Mouse (Mus musculus) C2C12 (cell line): ENCODE data around the gene Thada. TPM values are rescaled to one million over a fixed set of nuclear protein-coding genes. Genes with fewer than 3 reads are reported as not detected.
"Not testable (repeated sequence)": the region's sequence is repeated elsewhere in the genome, so short reads cannot be mapped to it uniquely, and the experiment has no call there.

ENCODE experiments used
- H3K27me3 ChIP-seq: one replicate; pipeline ENCODE4 v1.6.1; 2011; ENCODE audit not compliant: control insufficient read depth, insufficient read depth, insufficient read length
- H3K36me3 ChIP-seq: one replicate; pipeline ENCODE4 v1.6.1; 2011; ENCODE audit not compliant: control insufficient read depth, insufficient read depth
- H3K4me3 ChIP-seq: one replicate; pipeline ENCODE4 v1.5.1; 2011; ENCODE audit warnings: mild to moderate bottlenecking, control low read depth; ENCODE audit not compliant: poor library complexity, insufficient read depth, severe bottlenecking
- H3K79me2 ChIP-seq: one replicate; pipeline ENCODE4 v1.6.1; 2011; ENCODE audit not compliant: control insufficient read depth, insufficient read depth
- H3K79me3 ChIP-seq: one replicate; pipeline ENCODE4 v1.6.1; 2011; ENCODE audit warnings: low read depth, control low read depth
- H3ac ChIP-seq: one replicate; pipeline ENCODE3; 2011; ENCODE audit warnings: low read depth; ENCODE audit not compliant: control insufficient read depth, insufficient read length
- CEBPB ChIP-seq: IDR thresholded peaks from one replicate; pipeline ENCODE4 v1.6.1; 2011; ENCODE audit warnings: low read depth, mild to moderate bottlenecking, control low read depth, moderate library complexity
- CTCF ChIP-seq: IDR thresholded peaks from one replicate; pipeline ENCODE4 v1.5.1; 2011; ENCODE audit not compliant: control insufficient read depth, insufficient read depth, insufficient read length
- FOSL1 ChIP-seq: IDR thresholded peaks from one replicate; pipeline ENCODE4 v1.8.0; 2011; ENCODE audit warnings: mild to moderate bottlenecking, low read length; ENCODE audit not compliant: poor library complexity, insufficient read depth, severe bottlenecking
- MAX ChIP-seq: IDR thresholded peaks from one replicate; pipeline ENCODE4 v1.6.1; 2011; ENCODE audit warnings: mild to moderate bottlenecking, control low read depth
- MYOD1 ChIP-seq: IDR thresholded peaks from one replicate; pipeline ENCODE4 v1.6.1; 2011; ENCODE audit warnings: low read depth; ENCODE audit not compliant: control insufficient read depth, insufficient read length
- MYOG ChIP-seq: IDR thresholded peaks from one replicate; pipeline ENCODE4 v1.6.1; 2011; ENCODE audit not compliant: control insufficient read depth, insufficient read length; ENCODE audit errors: extremely low read depth
- USF1 ChIP-seq: IDR thresholded peaks from one replicate; pipeline ENCODE4 v1.6.1; 2011; ENCODE audit warnings: low read depth, mild to moderate bottlenecking, control low read depth, moderate library complexity
- polyA plus RNA-seq: library from polyadenylated mRNA; unstranded; fragments of >200 nt; fragmentation: generic; extraction: Trizol; gene quantifications from one replicate; pipeline ENCODE4 v1.2.1, GENCODE M21; 2012; ENCODE audit warnings: missing spikeins

The Thada gene
- polyA plus RNA-seq, 1 experiment, result 7.3 TPM

GRCm38 (mm10) chr17:84193411-84193810 lies 272.6 kb downstream of the Thada start:
- no peaks in the 10 kb centered on the region for H3K27me3 ChIP-seq
- H3K79me2 ChIP-seq, result no peaks in the 10 kb centered on the region
- peaks cover 12% of the 10 kb centered on the region for H3K36me3 ChIP-seq
- H3K79me3 ChIP-seq, result no peaks in the 10 kb centered on the region
- H3ac ChIP-seq, result no peak overlapping the region
- H3K4me3 ChIP-seq, result no peak overlapping the region
- TF ChIP-seq CTCF, result no peak
- no peak for TF ChIP-seq MYOD1
- TF ChIP-seq USF1, result no peak
- no peak for TF ChIP-seq MYOG
- no peak for TF ChIP-seq CEBPB
- TF ChIP-seq MAX, result no peak
- no peak for TF ChIP-seq FOSL1

GRCm38 (mm10) chr17:84191946-84192345 lies 274.1 kb downstream of the Thada start:
- H3K79me2 ChIP-seq, result peaks cover 8% of the 10 kb centered on the region
- no peak overlapping the region for H3K4me3 ChIP-seq
- H3K36me3 ChIP-seq, result peaks cover 12% of the 10 kb centered on the region
- H3ac ChIP-seq, result no peak overlapping the region
- no peak for TF ChIP-seq CEBPB
- no peak for TF ChIP-seq FOSL1
- no peak for TF ChIP-seq MYOG
- TF ChIP-seq USF1, result no peak
- TF ChIP-seq MYOD1, result no peak
- no peak for TF ChIP-seq CTCF
- TF ChIP-seq MAX, result no peak
- H3K27me3 ChIP-seq, result no peaks in the 10 kb centered on the region
- H3K79me3 ChIP-seq, result peaks cover 2% of the 10 kb centered on the region

- Histone ChIP-seq H3ac (no peak overlapping the region), H3K4me3 (no peak overlapping the region), H3K27me3 (no peaks in the 10 kb centered on the region), H3K36me3 (peaks cover 20% of the 10 kb centered on the region), H3K79me2 (peaks cover 19% of the 10 kb centered on the region), H3K79me3 (peaks cover 7% of the 10 kb centered on the region)
- TF ChIP-seq CTCF (peak; percentile 78), CEBPB (no peak)
Observed at GRCm38 (mm10) chr17:84190885-84191284, 275.1 kb downstream of the Thada start.

GRCm38 (mm10) chr17:84189127-84189854 lies 276.7 kb downstream of the Thada start:
- Histone ChIP-seq H3ac (peak overlapping the region; percentile 85), H3K79me2 (peaks cover 34% of the 10 kb centered on the region), H3K4me3 (no peak overlapping the region), H3K36me3 (peaks cover 34% of the 10 kb centered on the region), H3K79me3 (peaks cover 18% of the 10 kb centered on the region), H3K27me3 (no peaks in the 10 kb centered on the region)
- no peak for TF ChIP-seq CTCF
- TF ChIP-seq MYOG, result no peak
- TF ChIP-seq MYOD1, result no peak
- TF ChIP-seq CEBPB, result no peak
- TF ChIP-seq USF1, result no peak
- TF ChIP-seq FOSL1, result no peak
- no peak for TF ChIP-seq MAX

GRCm38 (mm10) chr17:84188374-84188961 lies 277.5 kb downstream of the Thada start:
- Histone ChIP-seq H3K79me3 (peaks cover 21% of the 10 kb centered on the region), H3K4me3 (peak overlapping the region; percentile 35), H3ac (peak overlapping the region; percentile 86), H3K79me2 (peaks cover 38% of the 10 kb centered on the region), H3K36me3 (peaks cover 34% of the 10 kb centered on the region), H3K27me3 (no peaks in the 10 kb centered on the region)
- TF ChIP-seq MAX (peak; percentile 87), FOSL1 (no peak)

GRCm38 (mm10) chr17:84187727-84188373 lies 278.2 kb downstream of the Thada start, which contains the start of gene Zfp36l2:
Zfp36l2 (minus strand) TSS chr17:84187947.
- H3K79me3 ChIP-seq, result peaks cover 26% of the 10 kb centered on the region
- TF ChIP-seq MYOG (no peak), MAX (no peak), MYOD1 (no peak), CTCF (no peak), USF1 (no peak), CEBPB (no peak), FOSL1 (no peak)
- peak within 1 kb of the TSS; percentile 85 for H3K4me3 ChIP-seq
- H3K79me2 ChIP-seq, result peaks cover 44% of the 10 kb centered on the region
- H3K27me3 ChIP-seq, result no peaks in the 10 kb centered on the region
- peaks cover 34% of the 10 kb centered on the region for H3K36me3 ChIP-seq
- H3ac ChIP-seq, result peak within 1 kb of the TSS; percentile 94

GRCm38 (mm10) chr17:84187264-84187663 lies 278.7 kb downstream of the Thada start:
- Histone ChIP-seq H3ac (peak overlapping the region; percentile 94), H3K36me3 (peaks cover 34% of the 10 kb centered on the region), H3K79me3 (peaks cover 26% of the 10 kb centered on the region), H3K79me2 (peaks cover 50% of the 10 kb centered on the region), H3K4me3 (peak overlapping the region; percentile 85)
- H3K27me3 ChIP-seq, result not testable (repeated sequence)
